1 mouse cellular context compared by ENCODE assay signal in the genomic region with DNA sequence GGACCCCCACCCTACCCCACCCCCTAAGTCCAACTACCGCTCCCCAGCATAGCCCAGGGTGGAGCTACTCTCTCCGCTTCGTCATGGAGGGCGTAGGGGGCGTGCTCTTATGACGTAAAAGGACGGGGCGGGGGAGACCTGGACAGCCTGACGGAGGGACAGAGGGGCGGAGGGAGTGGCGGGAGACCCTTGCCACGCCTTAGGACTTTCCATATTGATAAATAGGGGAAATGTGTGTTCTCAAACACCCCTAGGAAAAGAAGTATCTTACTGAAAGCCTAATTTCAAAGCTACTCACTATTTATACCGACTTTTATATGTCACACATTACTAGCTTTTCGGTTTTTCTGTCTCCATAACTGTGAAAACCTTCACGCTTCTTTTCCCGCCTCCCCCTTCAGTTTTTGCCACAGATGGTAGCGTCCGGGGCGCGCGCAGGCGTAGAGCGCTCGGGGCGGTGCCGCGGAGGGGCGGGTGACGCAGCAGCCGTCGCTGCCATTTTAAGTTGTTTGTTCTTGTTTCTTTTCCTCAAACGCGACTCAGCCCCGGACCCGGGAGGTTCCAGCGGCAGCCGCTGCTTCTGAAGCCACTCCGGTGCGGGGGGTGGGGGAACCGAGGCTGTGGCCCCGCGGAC.
TF ChIP-seq lines count a peak whose summit lies in the region.

No protein-coding gene starts in this region.

TF ChIP-seq in MEL, 35 proteins besides CTCF, POLR2A, EP300 and RAD21 (continued from another document):
- TF ChIP-seq POLR2AphosphoS2 (IDR thresholded peaks at IDR 0.05; ENCODE audit: low read length) (peak; percentile 98), MAX (IDR thresholded peaks at IDR 0.05; ENCODE audit: low read length) (peak; percentile 62), ZNF384 (IDR thresholded peaks at IDR 0.05; ENCODE audit: low read depth, low read length) (no peak), JUND (IDR thresholded peaks at IDR 0.05; ENCODE audit: low read depth, low read length) (no peak), ZKSCAN1 (IDR thresholded peaks at IDR 0.05; ENCODE audit: low read depth, low read length) (no peak), KAT2A (conservative IDR thresholded peaks at IDR 0.05; ENCODE audit: low read depth, low read length) (no peak; the same call in 1 of the 2 replicates), ZMIZ1 (IDR thresholded peaks at IDR 0.05; ENCODE audit: low read depth, low read length) (peak; percentile 99), ZC3H11A (IDR thresholded peaks at IDR 0.05; ENCODE audit: low read depth, low read length) (peak; percentile 3; the same call in 1 of the 2 replicates), RCOR1 (IDR thresholded peaks at IDR 0.05; ENCODE audit: low read depth, low read length) (0 out of 2 replicates have a peak, but pooled peaks have one; percentile 17), SIN3A (IDR thresholded peaks at IDR 0.05; ENCODE audit: low read length) (peak; percentile 90), CHD1 (IDR thresholded peaks at IDR 0.05; ENCODE audit: low read depth, low read length) (peak; percentile 100), USF1 (IDR thresholded peaks at IDR 0.05; ENCODE audit: low read depth, low read length) (0 out of 2 replicates have a peak, but pooled peaks have one; percentile 4), USF2 (IDR thresholded peaks at IDR 0.05; ENCODE audit: borderline replicate concordance in 1 of 2, insufficient read depth in 1 of 2, low read depth in 1 of 2, low read length in 2 of 2) (no peak), GABPA (IDR thresholded peaks at IDR 0.05; ENCODE audit: low read depth, low read length) (peak; percentile 30; the same call in 1 of the 2 replicates), GATA1 (IDR thresholded peaks at IDR 0.05; ENCODE audit: low read depth, low read length) (no peak), ELF1 (IDR thresholded peaks at IDR 0.05; ENCODE audit: low read depth, low read length) (peak; percentile 23; the same call in 1 of the 2 replicates), E2F4 (IDR thresholded peaks at IDR 0.05; ENCODE audit: borderline replicate concordance, low read depth, low read length) (peak; percentile 83), TBP (IDR thresholded peaks at IDR 0.05; ENCODE audit: low read depth, low read length) (peak; percentile 96), TAL1 (IDR thresholded peaks at IDR 0.05; ENCODE audit: low read length) (no peak), SMC3 (IDR thresholded peaks at IDR 0.05; ENCODE audit: low read depth, low read length) (no peak), MXI1 (IDR thresholded peaks at IDR 0.05; ENCODE audit: low read depth, low read length) (peak; percentile 80), CHD2 (IDR thresholded peaks at IDR 0.05; ENCODE audit: low read length) (no peak), HCFC1 (IDR thresholded peaks at IDR 0.05; ENCODE audit: low read depth, low read length) (peak; percentile 86), BHLHE40 (IDR thresholded peaks at IDR 0.05; ENCODE audit: borderline replicate concordance, low read depth, low read length) (0 out of 2 replicates have a peak, but pooled peaks have one; percentile 52), POLR2AphosphoS5 (IDR thresholded peaks at IDR 0.05; ENCODE audit: borderline replicate concordance, low read depth, low read length) (no peak; the same call in 1 of the 2 replicates), UBTF (IDR thresholded peaks at IDR 0.05; ENCODE audit: borderline replicate concordance, insufficient read depth, low read depth, low read length) (no peak), TCF12 (IDR thresholded peaks at IDR 0.05; ENCODE audit: low read depth, low read length) (peak; percentile 79), MAZ (IDR thresholded peaks at IDR 0.05; ENCODE audit: low read depth, low read length) (peak; percentile 91)
TF ChIP-seq in MEL: peak in this region for 22.
